Mouse (Mus musculus) liver, embryonic 15.5 days (tissue): ENCODE results near the gene Slc26a8. TPM values are rescaled to one million over a fixed set of nuclear protein-coding genes. Genes with fewer than 3 reads are reported as not detected.

Source experiments
- ATAC-seq: fragments of 200-750 bp; cut with Nextera tagmentation; 2 replicates; pipeline ENCODE4 v1.8.0; 2017; ENCODE audit warnings: moderate number of reproducible peaks, mild to moderate bottlenecking, moderate library complexity; ENCODE audit not compliant: insufficient read depth
- H3K27ac ChIP-seq: fragments of 300-500 bp; sonication (generic); replicated peaks from 2 replicates; pipeline ENCODE4 v1.5.1; 2015; ENCODE audit warnings: mild to moderate bottlenecking, inconsistent platforms
- H3K27me3 ChIP-seq: fragments of 300-500 bp; sonication (generic); 2 replicates; pipeline ENCODE4 v1.6.1; 2015; ENCODE audit warnings: mild to moderate bottlenecking, inconsistent platforms
- H3K36me3 ChIP-seq: fragments of 300-500 bp; sonication (generic); replicated peaks from 2 replicates; pipeline ENCODE4 v1.6.1; 2015; ENCODE audit warnings: moderate library complexity, mild to moderate bottlenecking, inconsistent platforms
- H3K4me1 ChIP-seq: fragments of 300-500 bp; sonication (generic); replicated peaks from 2 replicates; pipeline ENCODE4 v1.6.1; 2015; ENCODE audit warnings: inconsistent platforms
- H3K4me2 ChIP-seq: fragments of 300-500 bp; sonication (generic); 2 replicates; pipeline ENCODE4 v1.6.1; 2015; ENCODE audit warnings: moderate library complexity, mild to moderate bottlenecking, inconsistent platforms
- H3K4me3 ChIP-seq: fragments of 300-500 bp; sonication (generic); replicated peaks from 2 replicates; pipeline ENCODE4 v1.5.1; 2015; ENCODE audit warnings: mild to moderate bottlenecking, inconsistent platforms
- H3K9ac ChIP-seq: fragments of 300-500 bp; sonication (generic); 2 replicates; pipeline ENCODE4 v1.6.1; 2015; ENCODE audit warnings: moderate library complexity, mild to moderate bottlenecking, inconsistent platforms
- H3K9me3 ChIP-seq: fragments of 300-500 bp; sonication (generic); replicated peaks from 2 replicates; pipeline ENCODE4 v1.6.1; 2016; ENCODE audit warnings: inconsistent platforms
- WGBS: fragments of 180-500 bp; shearing (Covaris S2); methylation state at CpG from one replicate; pipeline ENCODE4 v1.1.7; 2015; ENCODE audit warnings: mixed read lengths; ENCODE audit not compliant: insufficient replicate concordance; 5-methylcytosine and 5-hydroxymethylcytosine counted together
- polyA plus RNA-seq: library from polyadenylated mRNA; unstranded; fragments of >200 nt; fragmentation: Nextera tagmentation; extraction: Ambion mirVana; gene quantifications from 2 replicates; pipeline ENCODE4 v1.2.1, GENCODE M21; 2015

Slc26a8 gene
- polyA plus RNA-seq, 1 experiment from 2014 or later = 0.17 TPM

- no peaks in the 10 kb centered on the region for H3K27me3 ChIP-seq
- no peak overlapping the region for H3K4me3 ChIP-seq
- WGBS = 85% methylated on average over 6 of the region's 6 CpGs
- H3K4me2 ChIP-seq = no peak overlapping the region
- ATAC-seq = no peak
- peaks cover 38% of the 10 kb centered on the region for H3K36me3 ChIP-seq
- peaks cover 65% of the 10 kb centered on the region for H3K4me1 ChIP-seq
- H3K9ac ChIP-seq = no peak overlapping the region
- peak overlapping the region; percentile 7; the same call in 1 of the 2 replicates for H3K27ac ChIP-seq
- no peaks in the 10 kb centered on the region for H3K9me3 ChIP-seq
Observed at GRCm38 (mm10) chr17:28711237-28711636, 21.2 kb upstream of the Slc26a8 start.

- Histone ChIP-seq H3K4me1 (peaks cover 72% of the 10 kb centered on the region), H3K36me3 (peaks cover 35% of the 10 kb centered on the region), H3K9ac (no peak overlapping the region), H3K27me3 (no peaks in the 10 kb centered on the region), H3K27ac (no peak overlapping the region), H3K4me3 (no peak overlapping the region), H3K9me3 (no peaks in the 10 kb centered on the region), H3K4me2 (no peak overlapping the region)
- ATAC-seq = no peak
- 76% methylated on average over 8 of the region's 8 CpGs for WGBS
Observed at GRCm38 (mm10) chr17:28710291-28710688, 20.3 kb upstream of the Slc26a8 start.

- Histone ChIP-seq H3K9ac (no peak overlapping the region), H3K27ac (peak overlapping the region; percentile 31; the same call in 1 of the 2 replicates)
Observed at GRCm38 (mm10) chr17:28709552-28710290, 19.7 kb upstream of the Slc26a8 start.

GRCm38 (mm10) chr17:28708989-28709388, 19.0 kb upstream of the Slc26a8 start:
- Histone ChIP-seq H3K4me1 (peaks cover 75% of the 10 kb centered on the region), H3K9me3 (no peaks in the 10 kb centered on the region), H3K9ac (no peak overlapping the region), H3K36me3 (peaks cover 26% of the 10 kb centered on the region), H3K27me3 (no peaks in the 10 kb centered on the region), H3K27ac (no peak overlapping the region), H3K4me3 (no peak overlapping the region), H3K4me2 (no peak overlapping the region)
- ATAC-seq = no peak
- WGBS = 19% methylated on average over 2 of the region's 2 CpGs

More at GRCm38 (mm10) chr17:28709552-28710290, 19.7 kb upstream of the Slc26a8 start:
- Histone ChIP-seq H3K4me1 (peaks cover 74% of the 10 kb centered on the region), H3K36me3 (peaks cover 33% of the 10 kb centered on the region), H3K9me3 (no peaks in the 10 kb centered on the region), H3K4me3 (no peak overlapping the region), H3K4me2 (no peak overlapping the region; the same call in 1 of the 2 replicates), H3K27me3 (no peaks in the 10 kb centered on the region)
- 55% methylated on average over 8 of the region's 8 CpGs for whole genome bisulfite sequencing
- ATAC-seq = no peak

- Histone ChIP-seq H3K4me1 (peaks cover 75% of the 10 kb centered on the region), H3K27ac (no peak overlapping the region)
- 59% methylated on average over 2 of the region's 2 CpGs for WGBS
Observed at GRCm38 (mm10) chr17:28707816-28708215, 17.8 kb upstream of the Slc26a8 start.

DNA sequence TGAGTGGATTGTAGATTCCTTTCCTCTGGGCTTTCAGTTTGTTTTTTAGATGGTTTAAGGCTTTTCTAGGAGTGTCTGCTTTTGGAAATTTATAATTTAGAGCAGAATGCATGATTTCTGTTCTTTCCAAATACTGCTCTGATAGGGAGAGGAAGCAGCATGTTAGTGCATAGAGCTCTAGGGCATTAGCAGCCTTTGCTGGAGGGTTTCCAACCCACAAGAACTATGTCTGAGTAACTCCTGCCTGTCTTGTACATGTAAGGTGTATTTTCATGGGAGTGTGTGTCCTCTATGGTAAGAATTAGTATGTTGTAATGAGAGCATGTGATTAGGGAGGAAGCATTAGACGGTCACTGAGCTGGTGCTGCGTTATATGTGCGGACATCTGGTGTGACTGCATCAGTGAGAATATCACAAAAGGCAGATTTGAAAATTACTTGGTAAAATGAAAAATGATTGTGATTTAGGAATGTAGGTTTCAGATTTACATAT, 17.1 kb upstream of the Slc26a8 start:
- 80% methylated on average over 3 of the region's 3 CpGs for WGBS
- Histone ChIP-seq H3K9ac (no peak overlapping the region), H3K27me3 (no peaks in the 10 kb centered on the region), H3K4me1 (peaks cover 75% of the 10 kb centered on the region), H3K27ac (no peak overlapping the region), H3K4me3 (no peak overlapping the region), H3K9me3 (no peaks in the 10 kb centered on the region), H3K4me2 (no peak overlapping the region), H3K36me3 (peaks cover 17% of the 10 kb centered on the region)
- no peak for ATAC-seq

More at GRCm38 (mm10) chr17:28707816-28708215, 17.8 kb upstream of the Slc26a8 start:
- H3K27me3 ChIP-seq = no peaks in the 10 kb centered on the region
- H3K9ac ChIP-seq = no peak overlapping the region
- no peak overlapping the region for H3K4me2 ChIP-seq
- peaks cover 17% of the 10 kb centered on the region for H3K36me3 ChIP-seq
- no peak for ATAC-seq
- no peaks in the 10 kb centered on the region for H3K9me3 ChIP-seq
- H3K4me3 ChIP-seq = no peak overlapping the region

DNA sequence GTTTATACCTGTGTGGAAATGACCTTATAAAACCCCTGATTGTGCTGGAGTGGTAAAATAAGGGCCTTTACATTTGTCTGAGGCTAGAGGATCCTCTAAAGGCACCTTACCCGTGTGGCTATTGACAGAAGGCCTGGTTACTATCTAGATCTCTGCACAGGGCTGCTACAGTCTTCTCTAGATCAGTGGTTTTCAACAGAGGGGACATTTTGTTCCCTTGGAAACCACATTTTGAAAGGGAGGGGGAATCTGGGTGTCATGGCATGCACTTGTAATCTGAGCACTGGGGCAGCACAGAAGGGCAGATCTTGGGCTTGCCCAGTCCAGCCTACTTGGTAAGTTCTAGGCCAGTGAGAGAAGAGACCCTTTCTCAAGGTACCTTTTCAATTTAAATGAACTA, 16.7 kb upstream of the Slc26a8 start:
- no peak for ATAC-seq
- H3K36me3 ChIP-seq = peaks cover 17% of the 10 kb centered on the region
- H3K27me3 ChIP-seq = no peaks in the 10 kb centered on the region
- WGBS = 5% methylated on average over 1 of the region's 1 CpGs
- H3K4me3 ChIP-seq = no peak overlapping the region
- no peaks in the 10 kb centered on the region for H3K9me3 ChIP-seq
- H3K4me1 ChIP-seq = peaks cover 75% of the 10 kb centered on the region
- no peak overlapping the region for H3K4me2 ChIP-seq
- no peak overlapping the region for H3K27ac ChIP-seq
- no peak overlapping the region for H3K9ac ChIP-seq

DNA sequence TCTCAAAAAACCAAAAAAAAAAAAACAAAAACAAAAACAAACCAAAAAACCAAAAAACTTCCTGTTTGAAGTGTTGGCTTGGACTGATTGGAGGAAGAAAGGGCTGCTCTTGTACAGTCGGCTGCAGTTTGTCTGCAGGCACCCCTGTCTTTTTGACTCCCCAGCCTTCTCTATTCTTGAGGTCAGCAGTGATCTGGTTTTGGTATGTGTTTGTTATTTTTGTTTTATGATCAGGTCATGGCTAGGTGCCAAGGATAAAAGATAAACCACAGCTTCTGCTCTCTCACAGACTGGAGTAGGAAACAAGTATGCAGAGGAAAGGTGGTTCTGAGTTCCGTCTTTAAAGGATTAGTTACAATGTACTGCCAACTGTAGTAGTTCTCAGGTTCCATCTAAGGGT, 12.6 kb upstream of the Slc26a8 start:
- Histone ChIP-seq H3K4me1 (peaks cover 73% of the 10 kb centered on the region), H3K4me3 (no peak overlapping the region), H3K27me3 (no peaks in the 10 kb centered on the region), H3K9me3 (no peaks in the 10 kb centered on the region), H3K27ac (no peak overlapping the region), H3K4me2 (no peak overlapping the region), H3K36me3 (peaks cover 16% of the 10 kb centered on the region), H3K9ac (no peak overlapping the region)
- no peak for ATAC-seq
- whole genome bisulfite sequencing = 57% methylated on average over 2 of the region's 2 CpGs

- Histone ChIP-seq H3K9me3 (no peaks in the 10 kb centered on the region), H3K4me3 (no peak overlapping the region), H3K27ac (no peak overlapping the region), H3K27me3 (no peaks in the 10 kb centered on the region), H3K9ac (no peak overlapping the region), H3K36me3 (peaks cover 16% of the 10 kb centered on the region), H3K4me2 (no peak overlapping the region), H3K4me1 (peaks cover 74% of the 10 kb centered on the region)
- no peak for ATAC-seq
- WGBS = 67% methylated on average over 3 of the region's 3 CpGs
Observed at GRCm38 (mm10) chr17:28701737-28702136, 11.7 kb upstream of the Slc26a8 start.

DNA sequence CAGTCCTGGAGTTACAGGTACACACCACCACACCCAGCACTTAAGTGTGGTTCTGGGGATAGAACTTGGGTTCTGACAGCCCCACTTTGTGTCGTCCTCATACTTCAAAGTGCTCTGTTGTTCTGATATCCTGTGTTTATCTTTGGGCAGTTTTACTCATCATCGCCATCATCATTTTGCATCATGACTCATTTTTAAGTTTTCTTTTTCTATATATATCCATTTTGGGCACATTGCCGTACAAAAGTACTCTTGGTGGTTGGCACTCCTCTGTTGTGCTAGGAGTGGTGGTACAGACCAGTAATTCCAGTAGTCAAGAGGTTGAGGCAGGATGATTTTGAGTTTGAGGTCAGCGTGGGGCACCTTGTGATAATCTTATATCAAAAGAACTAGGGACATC, 11.1 kb upstream of the Slc26a8 start:
- no peak for ATAC-seq
- 72% methylated on average over 4 of the region's 4 CpGs for WGBS
- Histone ChIP-seq H3K36me3 (peaks cover 15% of the 10 kb centered on the region), H3K9me3 (no peaks in the 10 kb centered on the region), H3K27ac (no peak overlapping the region), H3K4me3 (no peak overlapping the region), H3K4me2 (no peak overlapping the region), H3K27me3 (no peaks in the 10 kb centered on the region), H3K9ac (no peak overlapping the region), H3K4me1 (peaks cover 76% of the 10 kb centered on the region)

- Histone ChIP-seq H3K4me1 (peaks cover 81% of the 10 kb centered on the region), H3K27me3 (no peaks in the 10 kb centered on the region), H3K4me2 (no peak overlapping the region), H3K4me3 (no peak overlapping the region), H3K9me3 (no peaks in the 10 kb centered on the region), H3K27ac (no peak overlapping the region), H3K36me3 (peaks cover 7% of the 10 kb centered on the region; the same call in 1 of the 2 replicates), H3K9ac (no peak overlapping the region)
- ATAC-seq = no peak
- 20% methylated on average over 7 of the region's 7 CpGs for WGBS
Observed at GRCm38 (mm10) chr17:28699789-28700188, 9.8 kb upstream of the Slc26a8 start.
